Comparison of ENCODE assay signal across 9 mouse cellular contexts in genomic region chr4:114897853-114898252, GRCm38 (mm10). TPM values are rescaled to one million over a fixed set of nuclear protein-coding genes. Genes with fewer than 3 reads are reported as not detected.
DNase-seq lines count a peak whose midpoint lies in the region; ATAC-seq lines count a peak whose summit lies in the region.
"Had no signal": no experiment of that assay in that cellular context is flagged by ENCODE, and none has a peak within 500 bp of the region (broad histone marks: within the 10 kb centered on the region; RNA-seq: fewer than 3 reads in every experiment).

No protein-coding gene starts in this region.

- H3K9me3 ChIP-seq in intestine, embryonic 16.5 days (ENCODE audit: control insufficient read depth, low read length), result no peaks in the 10 kb centered on the region
- no peaks in the 10 kb centered on the region for H3K9me3 ChIP-seq in forebrain, embryonic 10.5 days
- no peaks in the 10 kb centered on the region for H3K9me3 ChIP-seq in forebrain, embryonic 13.5 days (replicated peaks)
- H3K9me3 ChIP-seq: limb, embryonic 13.5 days had no signal

- WGBS in intestine, embryonic 16.5 days, result 5% methylated on average over 4 of the region's 4 CpGs
- WGBS in forebrain, embryonic 10.5 days, result 16% methylated on average over 4 of the region's 4 CpGs
- 24% methylated on average over 4 of the region's 4 CpGs for WGBS in forebrain, embryonic 13.5 days

- no peak overlapping the region for H3K9ac ChIP-seq in intestine, embryonic 16.5 days (ENCODE audit: low read depth, low read length)
- H3K9ac ChIP-seq in forebrain, embryonic 13.5 days, result no peak overlapping the region
- H3K9ac ChIP-seq: limb, embryonic 13.5 days had no signal

- no peak overlapping the region for H3K27ac ChIP-seq in intestine, embryonic 16.5 days (ENCODE audit: low read length)
- H3K27ac ChIP-seq in forebrain, embryonic 10.5 days, result no peak overlapping the region
- no peak overlapping the region for H3K27ac ChIP-seq in forebrain, embryonic 13.5 days
- H3K27ac ChIP-seq: limb, embryonic 13.5 days had no signal

- H3K4me2 ChIP-seq in intestine, embryonic 16.5 days (ENCODE audit: low read depth, low read length), result no peak overlapping the region
- H3K4me2 ChIP-seq in forebrain, embryonic 13.5 days, result no peak overlapping the region
- H3K4me2 ChIP-seq: limb, embryonic 13.5 days had no signal

- H3K27me3 ChIP-seq in intestine, embryonic 16.5 days (replicated peaks; ENCODE audit: control insufficient read depth, insufficient read depth, low read length), result peaks cover 44% of the 10 kb centered on the region
- no peaks in the 10 kb centered on the region for H3K27me3 ChIP-seq in splenic B cell, adult 2 months (ENCODE audit: control insufficient read depth, insufficient read depth, low read length, poor library complexity, severe bottlenecking)
- H3K27me3 ChIP-seq in forebrain, embryonic 10.5 days (ENCODE audit: poor library complexity, severe bottlenecking), result peaks cover 97% of the 10 kb centered on the region
- H3K27me3 ChIP-seq in forebrain, embryonic 13.5 days, result peaks cover 93% of the 10 kb centered on the region

- H3K36me3 ChIP-seq in intestine, embryonic 16.5 days (ENCODE audit: control insufficient read depth, insufficient read depth, low read length), result no peaks in the 10 kb centered on the region
- no peaks in the 10 kb centered on the region for H3K36me3 ChIP-seq in splenic B cell, adult 2 months (ENCODE audit: control insufficient read depth, insufficient read depth, low read length, poor library complexity, severe bottlenecking)
- H3K36me3 ChIP-seq in forebrain, embryonic 10.5 days (replicated peaks), result no peaks in the 10 kb centered on the region
- no peaks in the 10 kb centered on the region for H3K36me3 ChIP-seq in forebrain, embryonic 13.5 days (ENCODE audit: poor library complexity, severe bottlenecking)
- H3K36me3 ChIP-seq: limb, embryonic 13.5 days had no signal

- ATAC-seq in intestine, embryonic 16.5 days, result peak; percentile 52; the same call in 1 of the 2 replicates
- no peak for ATAC-seq in forebrain, embryonic 13.5 days

- DNase-seq in heart, postnatal 14 days, result peak; percentile 25 to 33
- no peak for DNase-seq in heart, adult 8-10 months (ENCODE audit: low spot score)
- peak; percentile 28 for DNase-seq in thymus, postnatal 4 days
- DNase-seq in thymus, postnatal 14 days, result no peak
- DNase-seq in splenic B cell, adult 2 months (ENCODE audit: low read depth, low spot score), result peak; percentile 53
- no peak for DNase-seq in forebrain, embryonic 10.5 days (ENCODE audit: extremely low spot score, low spot score)

- H3K4me3 ChIP-seq in intestine, embryonic 16.5 days (ENCODE audit: low read length), result no peak overlapping the region
- no peak overlapping the region for H3K4me3 ChIP-seq in forebrain, embryonic 10.5 days
- no peak overlapping the region for H3K4me3 ChIP-seq in forebrain, embryonic 13.5 days
- H3K4me3 ChIP-seq: limb, embryonic 13.5 days had no signal

- intact Hi-C loops in heart, postnatal 14 days (cut with DNase I), result no loop called here

- H3K4me1 ChIP-seq in intestine, embryonic 16.5 days (ENCODE audit: control insufficient read depth, insufficient read depth, low read length), result 0 out of 2 replicates have a peak, but pooled peaks cover 4% of the 10 kb centered on the region
- peaks cover 31% of the 10 kb centered on the region for H3K4me1 ChIP-seq in forebrain, embryonic 10.5 days
- peaks cover 10% of the 10 kb centered on the region for H3K4me1 ChIP-seq in forebrain, embryonic 13.5 days

RNA-seq across cellular contexts. Expression of gene Foxd2, which starts 10.8 kb away (rescaled TPM):
- total RNA-seq in heart, postnatal 14 days (2021), result under 1 TPM; 0.38 to 0.39 TPM
- under 1 TPM; 0.16 to 0.38 (median 0.22) TPM for total RNA-seq in heart, adult 8-10 months (2022)
- polyA plus RNA-seq in intestine, embryonic 16.5 days (2015; fragmentation: Nextera tagmentation; extraction: Ambion mirVana), result 0.11 and 0.21 TPM in 2 replicates
- 1.6 and 1.7 TPM in 2 replicates for polyA plus RNA-seq in forebrain, embryonic 10.5 days (2016; fragmentation: Nextera tagmentation; extraction: Ambion mirVana)
- 0.22 and 0.30 TPM in 2 replicates for polyA plus RNA-seq in forebrain, embryonic 13.5 days (2015; fragmentation: Nextera tagmentation; extraction: Ambion mirVana)

RNA-seq across cellular contexts. Expression of gene Foxe3, which starts 28.0 kb away (rescaled TPM):
- total RNA-seq in heart, postnatal 14 days (2021), result not detected
- not detected for total RNA-seq in heart, adult 8-10 months (2022)
- not detected in 2 replicates for polyA plus RNA-seq in intestine, embryonic 16.5 days (2015; fragmentation: Nextera tagmentation; extraction: Ambion mirVana)
- 1.1 and 1.5 TPM in 2 replicates for polyA plus RNA-seq in forebrain, embryonic 10.5 days (2016; fragmentation: Nextera tagmentation; extraction: Ambion mirVana)
- not detected in 2 replicates for polyA plus RNA-seq in forebrain, embryonic 13.5 days (2015; fragmentation: Nextera tagmentation; extraction: Ambion mirVana)
- polyA plus RNA-seq: limb, embryonic 13.5 days had no signal

Comparison
In these comparisons a context has a peak if more than half of its experiments do, and no peak if none do; other contexts are left out.
1. DNase-seq: peak in heart, postnatal 14 days (2 of 2), thymus, postnatal 4 days (single experiment) and splenic B cell, adult 2 months (single experiment); none in heart, adult 8-10 months (single experiment), thymus, postnatal 14 days (single experiment) and forebrain, embryonic 10.5 days (single experiment).